Mouse (Mus musculus) limb, embryonic 12.5 days (tissue): ENCODE data around the gene Tsnaxip1. TPM values are rescaled to one million over a fixed set of nuclear protein-coding genes. Genes with fewer than 3 reads are reported as not detected.

Source experiments
- ATAC-seq: fragments of 200-750 bp; cut with Nextera tagmentation; 2 replicates; pipeline ENCODE4 v1.8.0; 2017; ENCODE audit warnings: low read depth, moderate TSS enrichment; ENCODE audit not compliant: insufficient number of reproducible peaks, insufficient read depth, low FRiP score, low TSS enrichment
- H3K27ac ChIP-seq: fragments of 300-500 bp; sonication (generic); 2 replicates; pipeline ENCODE4 v1.5.1; 2016; ENCODE audit warnings: mild to moderate bottlenecking, moderate library complexity
- H3K27me3 ChIP-seq: fragments of 300-500 bp; sonication (generic); 2 replicates; pipeline ENCODE4 v1.6.1; 2016; ENCODE audit warnings: mild to moderate bottlenecking, moderate library complexity
- H3K36me3 ChIP-seq: fragments of 300-500 bp; sonication (generic); 2 replicates; pipeline ENCODE4 v1.6.1; 2016; ENCODE audit warnings: mild to moderate bottlenecking, moderate library complexity
- H3K4me1 ChIP-seq: fragments of 300-500 bp; sonication (generic); replicated peaks from 2 replicates; pipeline ENCODE4 v1.6.1; 2016
- H3K4me2 ChIP-seq: fragments of 300-500 bp; sonication (generic); 2 replicates; pipeline ENCODE4 v1.6.1; 2016; ENCODE audit warnings: mild to moderate bottlenecking, moderate library complexity
- H3K4me3 ChIP-seq: fragments of 300-500 bp; sonication (generic); replicated peaks from 2 replicates; pipeline ENCODE4 v1.5.1; 2016; ENCODE audit warnings: mild to moderate bottlenecking
- H3K9ac ChIP-seq: fragments of 300-500 bp; sonication (generic); replicated peaks from 2 replicates; pipeline ENCODE4 v1.6.1; 2016; ENCODE audit warnings: mild to moderate bottlenecking, moderate library complexity
- H3K9me3 ChIP-seq: fragments of 300-500 bp; sonication (generic); 2 replicates; pipeline ENCODE4 v1.6.1; 2016; ENCODE audit warnings: mild to moderate bottlenecking, moderate library complexity
- WGBS: fragments of 180-500 bp; shearing (Covaris S2); methylation state at CpG from one replicate; pipeline ENCODE4 v1.1.7; 2016; 5-methylcytosine and 5-hydroxymethylcytosine counted together
- polyA plus RNA-seq: library from polyadenylated mRNA; unstranded; fragments of >200 nt; fragmentation: Nextera tagmentation; extraction: Ambion mirVana; gene quantifications from 2 replicates; pipeline ENCODE4 v1.2.1, GENCODE M21; 2016

The Tsnaxip1 gene
- polyA plus RNA-seq, 1 experiment from 2014 or later: 0.56 TPM

DNA sequence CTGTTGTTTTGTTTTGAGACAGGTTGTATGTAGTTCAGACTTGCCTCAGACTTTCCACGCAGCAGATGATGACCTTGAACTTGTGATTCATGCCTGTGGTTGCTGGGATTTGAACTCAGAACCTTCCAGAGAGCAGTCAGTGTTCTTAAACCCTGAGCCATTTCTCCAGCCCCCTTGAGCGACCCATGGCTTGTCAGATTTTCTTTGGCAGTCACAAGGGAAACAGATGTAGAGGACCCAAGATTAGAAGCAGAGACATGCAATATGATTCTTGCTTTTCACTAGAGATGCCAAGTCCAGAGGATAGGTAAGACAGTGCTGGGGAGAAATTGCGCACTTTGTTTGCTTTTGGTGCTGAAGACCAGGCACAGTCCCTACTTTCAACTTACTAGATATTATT is 25.6 kb downstream of the Tsnaxip1 start, which contains the start of gene Cenpt:
Gene Cenpt, minus strand, starts transcription at position 101 of the 400 bp plus-strand sequence.
- H3K27ac ChIP-seq: no peak within 1 kb of the TSS
- 88% methylated on average over 3 of the region's 3 CpGs for WGBS
- H3K9ac ChIP-seq: no peak within 1 kb of the TSS
- no peak within 1 kb of the TSS for H3K4me2 ChIP-seq
- H3K4me3 ChIP-seq: no peak within 1 kb of the TSS
- no peak for ATAC-seq
- peaks cover 35% of the 10 kb centered on the region for H3K4me1 ChIP-seq
- peaks cover 19% of the 10 kb centered on the region for H3K36me3 ChIP-seq
- no peaks in the 10 kb centered on the region for H3K27me3 ChIP-seq
- H3K9me3 ChIP-seq: no peaks in the 10 kb centered on the region

DNA sequence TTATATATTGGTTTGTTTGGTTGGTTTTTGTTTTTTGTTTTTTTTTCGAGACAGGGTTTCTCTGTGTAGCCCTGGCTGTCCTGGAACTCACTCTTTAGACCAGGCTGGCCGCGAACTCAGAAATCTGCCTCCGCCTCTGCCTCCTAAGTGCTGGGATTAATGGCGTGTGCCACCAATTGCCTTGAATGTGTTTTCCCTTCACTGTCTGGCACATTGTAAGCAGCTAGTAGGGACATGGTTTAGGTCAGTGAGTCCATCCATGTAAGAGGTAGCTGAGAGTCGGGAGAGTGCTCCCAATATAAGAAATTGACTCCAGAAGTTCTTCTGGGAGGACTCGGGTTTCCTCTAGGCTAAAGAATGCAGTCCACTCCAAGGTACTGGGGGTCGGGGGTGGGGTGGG is 26.8 kb downstream of the Tsnaxip1 start:
- peak overlapping the region; percentile 89; the same call in 1 of the 2 replicates for H3K27ac ChIP-seq
- no peak overlapping the region for H3K9ac ChIP-seq
- H3K27me3 ChIP-seq: no peaks in the 10 kb centered on the region
- H3K36me3 ChIP-seq: peaks cover 12% of the 10 kb centered on the region
- H3K4me3 ChIP-seq: peak overlapping the region; percentile 77
- peak; percentile 0; the same call in 1 of the 2 replicates for ATAC-seq
- peak overlapping the region; percentile 98 for H3K4me2 ChIP-seq
- H3K4me1 ChIP-seq: peaks cover 44% of the 10 kb centered on the region
- WGBS: 26% methylated on average over 8 of the region's 8 CpGs
- no peaks in the 10 kb centered on the region for H3K9me3 ChIP-seq

DNA sequence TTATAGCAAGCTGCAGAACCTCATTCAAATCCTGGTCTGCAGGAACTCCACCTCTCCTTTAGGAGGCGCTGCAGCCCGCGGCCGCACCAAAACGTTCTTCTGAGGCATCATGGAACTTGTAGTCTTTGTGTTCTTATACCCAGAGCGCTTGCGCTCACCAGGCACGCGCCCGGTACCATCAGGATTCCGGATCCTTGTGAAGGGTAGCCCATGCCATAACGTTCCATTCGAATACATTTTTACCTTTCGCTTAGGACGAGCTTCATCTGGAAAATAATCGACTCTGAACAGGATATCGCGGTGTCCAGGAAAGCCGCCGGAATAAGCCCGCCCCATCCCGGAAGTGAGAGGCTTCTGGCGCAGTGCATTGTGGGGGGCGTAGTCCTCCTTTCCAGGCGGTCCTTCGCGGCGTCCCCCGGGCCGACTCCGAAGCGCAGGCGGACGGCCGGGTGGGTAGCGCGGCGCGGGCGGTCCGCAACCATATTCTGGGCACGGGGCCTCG is 27.2 kb downstream of the Tsnaxip1 start, which contains the start of gene Thap11:
Gene Thap11, plus strand, starts transcription at position 418 of the 502 bp plus-strand sequence.
- WGBS: under 1% methylated on average over 43 of the region's 43 CpGs
- Histone ChIP-seq H3K9ac (peak within 1 kb of the TSS; percentile 82), H3K4me3 (peak within 1 kb of the TSS; percentile 77), H3K27ac (peak within 1 kb of the TSS; percentile 89), H3K9me3 (no peaks in the 10 kb centered on the region), H3K36me3 (peaks cover 7% of the 10 kb centered on the region; the same call in 1 of the 2 replicates), H3K4me1 (peaks cover 49% of the 10 kb centered on the region), H3K27me3 (no peaks in the 10 kb centered on the region), H3K4me2 (peak within 1 kb of the TSS; percentile 98)
- ATAC-seq: peak; percentile 91

- H3K4me3 ChIP-seq: peak overlapping the region; percentile 77
- no peak for ATAC-seq
- H3K9ac ChIP-seq: peak overlapping the region; percentile 82
- under 1% methylated on average over 71 of the region's 71 CpGs for WGBS
- peaks cover 49% of the 10 kb centered on the region for H3K4me1 ChIP-seq
- H3K9me3 ChIP-seq: no peaks in the 10 kb centered on the region
- peak overlapping the region; percentile 98 for H3K4me2 ChIP-seq
- peaks cover 7% of the 10 kb centered on the region; the same call in 1 of the 2 replicates for H3K36me3 ChIP-seq
- peak overlapping the region; percentile 89 for H3K27ac ChIP-seq
- no peaks in the 10 kb centered on the region for H3K27me3 ChIP-seq
These were observed 28.0 kb downstream of the Tsnaxip1 start for GRCm38 (mm10) chr8:105855248-105856167.

DNA sequence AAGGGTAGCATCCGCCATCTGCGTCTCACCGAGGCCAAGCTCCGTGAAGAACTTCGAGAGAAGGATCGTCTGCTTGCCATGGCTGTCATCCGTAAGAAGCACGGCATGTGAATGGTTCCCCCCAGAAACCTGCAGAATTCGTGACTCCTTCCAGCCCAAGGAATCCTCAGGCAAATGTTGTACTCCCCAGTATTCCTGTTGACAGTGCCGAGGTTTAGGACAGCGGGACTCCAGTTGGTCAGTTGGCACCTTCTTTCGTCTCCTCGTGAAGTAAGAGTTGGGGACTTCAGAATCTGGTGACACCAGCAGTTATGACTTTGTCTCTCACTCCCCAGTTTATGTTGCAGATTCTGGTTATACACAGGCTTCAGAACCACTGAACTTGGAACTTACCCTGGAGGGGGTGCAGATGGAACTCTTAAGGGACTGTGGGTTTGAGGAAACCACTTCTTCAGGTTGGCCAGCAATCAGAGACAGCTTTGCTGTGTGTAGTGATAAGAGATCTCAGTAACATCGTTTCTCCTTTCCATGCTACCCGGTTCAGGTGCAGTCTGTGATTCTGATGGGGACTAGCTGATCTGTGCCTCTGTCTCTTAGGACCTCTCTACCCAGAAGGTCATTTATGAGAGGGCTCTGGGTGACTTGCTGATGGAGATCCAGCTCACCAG is 28.8 kb downstream of the Tsnaxip1 start:
- peak overlapping the region; percentile 98 for H3K4me2 ChIP-seq
- WGBS: 19% methylated on average over 15 of the region's 15 CpGs
- H3K27me3 ChIP-seq: no peaks in the 10 kb centered on the region
- H3K36me3 ChIP-seq: peaks cover 7% of the 10 kb centered on the region; the same call in 1 of the 2 replicates
- H3K4me1 ChIP-seq: peaks cover 45% of the 10 kb centered on the region
- peak overlapping the region; percentile 82 for H3K9ac ChIP-seq
- peak overlapping the region; percentile 77 for H3K4me3 ChIP-seq
- H3K27ac ChIP-seq: peak overlapping the region; percentile 89
- no peaks in the 10 kb centered on the region for H3K9me3 ChIP-seq
- ATAC-seq: no peak

DNA sequence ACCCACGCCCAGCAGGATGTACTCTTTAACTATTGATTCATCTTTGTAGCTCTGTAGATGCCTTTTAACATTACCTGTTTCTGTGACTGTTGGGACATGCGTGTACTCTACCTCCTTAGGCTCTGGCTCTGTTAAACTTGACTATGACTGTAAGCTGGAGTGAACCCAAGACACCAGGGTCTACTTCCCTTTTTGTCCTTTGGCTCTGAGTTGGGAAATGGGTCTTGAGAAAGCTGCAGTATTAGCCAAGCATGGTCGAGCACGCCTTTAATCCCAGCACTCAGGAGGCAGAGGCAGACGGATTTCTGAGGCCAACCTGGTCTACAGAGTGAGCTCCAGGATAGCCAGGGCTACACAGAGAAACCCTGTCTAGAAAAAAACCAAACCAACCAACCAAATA is 31.0 kb downstream of the Tsnaxip1 start:
- Histone ChIP-seq H3K27me3 (no peaks in the 10 kb centered on the region), H3K4me2 (peak overlapping the region; percentile 3; the same call in 1 of the 2 replicates), H3K9me3 (no peaks in the 10 kb centered on the region), H3K9ac (no peak overlapping the region), H3K27ac (no peak overlapping the region), H3K36me3 (peaks cover 11% of the 10 kb centered on the region), H3K4me1 (peaks cover 56% of the 10 kb centered on the region), H3K4me3 (no peak overlapping the region)
- ATAC-seq: no peak
- WGBS: 85% methylated on average over 5 of the region's 5 CpGs

- Histone ChIP-seq H3K4me3 (no peak overlapping the region), H3K27ac (peak overlapping the region; percentile 85), H3K9me3 (no peaks in the 10 kb centered on the region), H3K27me3 (no peaks in the 10 kb centered on the region), H3K36me3 (peaks cover 15% of the 10 kb centered on the region), H3K9ac (no peak overlapping the region), H3K4me1 (peaks cover 54% of the 10 kb centered on the region), H3K4me2 (peak overlapping the region; percentile 90; the same call in 1 of the 2 replicates)
- 79% methylated on average over 5 of the region's 5 CpGs for WGBS
- ATAC-seq: no peak
These were observed 31.8 kb downstream of the Tsnaxip1 start for GRCm38 (mm10) chr8:105859314-105859713.

DNA sequence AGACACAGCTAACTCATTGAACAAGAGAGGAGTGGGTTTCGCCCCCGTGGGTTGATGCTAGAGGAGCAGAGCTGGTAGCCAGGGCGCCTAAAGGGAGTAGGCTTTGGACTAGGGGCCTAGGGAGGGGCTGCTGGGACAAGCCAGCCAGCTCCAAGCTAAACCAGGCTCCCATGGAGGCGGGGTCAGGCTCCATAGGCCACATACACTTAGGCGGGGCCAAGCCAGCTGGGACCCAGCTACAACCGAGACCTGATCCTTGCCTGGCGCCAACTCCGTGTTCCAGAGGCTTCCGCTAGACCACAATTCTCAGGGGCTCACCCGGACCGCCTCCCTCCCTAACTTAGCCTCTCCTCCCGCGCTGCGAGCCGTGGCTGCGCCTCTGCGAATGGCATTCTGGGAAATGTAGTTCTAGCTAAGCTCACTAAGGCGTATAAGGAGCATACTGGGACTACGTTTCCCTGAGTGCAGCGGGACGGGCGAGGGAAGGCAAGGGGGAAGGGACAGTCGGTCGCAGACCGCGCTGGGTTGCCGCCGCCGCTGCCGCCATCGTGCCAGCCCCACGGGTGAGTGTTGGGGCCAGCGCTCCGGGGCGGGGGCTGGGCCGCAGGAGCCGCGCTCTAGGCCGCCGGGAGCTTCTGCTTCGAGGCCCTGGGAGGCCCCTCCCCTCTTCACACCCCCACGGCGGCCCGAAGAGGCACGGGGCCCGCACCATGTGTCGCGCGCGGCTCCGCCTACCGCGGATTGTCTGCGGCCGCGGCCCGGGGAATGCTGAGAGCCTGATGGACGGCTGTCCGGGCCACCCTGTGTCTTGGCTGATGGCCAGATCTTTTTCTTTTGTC is 32.8 kb downstream of the Tsnaxip1 start, which contains the start of gene Nutf2:
Gene Nutf2, plus strand, starts transcription at position 438 of the 839 bp plus-strand sequence.
- no peaks in the 10 kb centered on the region for H3K27me3 ChIP-seq
- H3K9me3 ChIP-seq: no peaks in the 10 kb centered on the region
- peak within 1 kb of the TSS; percentile 90 for H3K4me2 ChIP-seq
- H3K36me3 ChIP-seq: peaks cover 21% of the 10 kb centered on the region
- peak within 1 kb of the TSS; percentile 85 for H3K27ac ChIP-seq
- peak within 1 kb of the TSS; percentile 97 for H3K4me3 ChIP-seq
- under 1% methylated on average over 59 of the region's 59 CpGs for WGBS
- peaks cover 53% of the 10 kb centered on the region for H3K4me1 ChIP-seq
- H3K9ac ChIP-seq: peak within 1 kb of the TSS; percentile 97
- ATAC-seq: peak; percentile 98

DNA sequence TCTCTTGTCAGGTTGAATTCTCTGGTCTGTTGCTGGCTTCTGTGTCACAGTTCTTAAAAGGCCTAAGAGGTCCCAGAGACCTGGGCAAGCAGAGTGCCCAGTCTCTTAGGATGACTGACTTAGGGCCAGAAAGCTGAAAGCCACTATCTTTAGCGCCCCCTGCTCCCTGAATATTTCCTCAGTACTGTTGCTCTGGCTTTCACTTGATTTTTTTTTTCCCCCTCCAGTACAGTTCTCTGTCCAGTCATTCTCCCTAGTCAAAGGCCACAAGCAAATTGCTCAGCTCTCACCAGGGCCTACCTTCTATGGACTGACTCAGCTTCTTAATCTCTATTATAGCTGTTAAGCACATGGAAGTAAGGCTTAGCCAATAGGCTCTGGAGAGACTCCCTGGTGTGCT is 34.4 kb downstream of the Tsnaxip1 start:
- Histone ChIP-seq H3K27me3 (no peaks in the 10 kb centered on the region), H3K4me2 (peak overlapping the region; percentile 90), H3K36me3 (peaks cover 36% of the 10 kb centered on the region), H3K9ac (peak overlapping the region; percentile 97; the same call in 1 of the 2 replicates), H3K4me1 (peaks cover 41% of the 10 kb centered on the region), H3K27ac (no peak overlapping the region), H3K4me3 (peak overlapping the region; percentile 97), H3K9me3 (no peaks in the 10 kb centered on the region)
- ATAC-seq: no peak
- 13% methylated on average over 1 of the region's 1 CpGs for WGBS

- peaks cover 73% of the 10 kb centered on the region for H3K36me3 ChIP-seq
- peaks cover 9% of the 10 kb centered on the region for H3K4me1 ChIP-seq
- no peak for ATAC-seq
- H3K27me3 ChIP-seq: no peaks in the 10 kb centered on the region
- no peak overlapping the region for H3K9ac ChIP-seq
- no peak overlapping the region for H3K4me2 ChIP-seq
- no peak overlapping the region for H3K4me3 ChIP-seq
- no peak overlapping the region for H3K27ac ChIP-seq
- 90% methylated on average over 6 of the region's 6 CpGs for WGBS
- no peaks in the 10 kb centered on the region for H3K9me3 ChIP-seq
These were observed 39.0 kb downstream of the Tsnaxip1 start for GRCm38 (mm10) chr8:105866364-105867029.
